Mouse (Mus musculus): ENCODE measurements around the gene Lgals7. TPM values are rescaled to one million over a fixed set of nuclear protein-coding genes. Genes with fewer than 3 reads are reported as not detected.

The Lgals7 gene
- polyA plus RNA-seq (2014; fragmentation: Illumina TruSeq; extraction: RNeasy Lipid Tissue Mini Kit (QIAGEN cat#74804)): not detected

GRCm38 (mm10) chr7:28863540-28863939 is at the start of gene Lgals7:
Gene Lgals7 (plus strand): TSS chr7:28863853.

DNA sequence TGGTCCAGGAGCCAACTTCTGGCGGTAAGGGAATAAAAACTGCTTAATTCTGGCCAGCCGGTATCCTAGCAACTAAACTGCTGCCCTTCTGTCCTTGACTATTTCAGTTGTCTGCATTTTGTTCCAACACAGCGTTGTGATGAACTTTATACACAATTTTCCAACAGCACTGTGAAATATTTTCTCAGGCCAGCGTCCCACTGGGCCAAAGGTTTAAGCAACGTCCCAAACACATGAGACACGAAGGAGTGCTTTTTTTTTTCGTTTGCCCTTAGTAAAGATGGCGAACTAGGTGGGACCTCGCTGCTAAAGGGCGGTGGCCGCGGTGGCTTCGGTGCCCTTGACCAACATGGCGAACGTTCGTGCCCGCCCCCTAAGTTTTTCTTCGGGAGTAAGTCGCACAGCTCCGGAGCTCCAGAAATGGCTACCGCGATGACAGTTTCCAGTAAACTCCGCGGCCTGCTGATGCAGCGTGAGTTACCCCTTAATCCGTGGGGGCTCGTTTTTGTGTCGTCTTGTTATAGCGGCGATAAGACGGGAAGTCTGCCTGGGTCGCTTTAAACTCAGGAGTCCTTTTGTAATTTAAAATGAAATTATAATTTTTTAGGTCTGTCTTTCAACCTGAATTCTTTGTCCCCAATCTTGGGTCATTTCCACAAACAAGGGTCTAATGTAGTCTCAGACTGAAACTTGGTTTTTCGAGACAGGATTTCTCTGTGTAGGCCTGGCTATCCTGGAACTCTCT is 38.5 kb upstream of the Lgals7 start, which contains the start of gene Ech1:
Gene Ech1 (plus strand): TSS at position 277 of the 745 bp plus-strand sequence.

DNA sequence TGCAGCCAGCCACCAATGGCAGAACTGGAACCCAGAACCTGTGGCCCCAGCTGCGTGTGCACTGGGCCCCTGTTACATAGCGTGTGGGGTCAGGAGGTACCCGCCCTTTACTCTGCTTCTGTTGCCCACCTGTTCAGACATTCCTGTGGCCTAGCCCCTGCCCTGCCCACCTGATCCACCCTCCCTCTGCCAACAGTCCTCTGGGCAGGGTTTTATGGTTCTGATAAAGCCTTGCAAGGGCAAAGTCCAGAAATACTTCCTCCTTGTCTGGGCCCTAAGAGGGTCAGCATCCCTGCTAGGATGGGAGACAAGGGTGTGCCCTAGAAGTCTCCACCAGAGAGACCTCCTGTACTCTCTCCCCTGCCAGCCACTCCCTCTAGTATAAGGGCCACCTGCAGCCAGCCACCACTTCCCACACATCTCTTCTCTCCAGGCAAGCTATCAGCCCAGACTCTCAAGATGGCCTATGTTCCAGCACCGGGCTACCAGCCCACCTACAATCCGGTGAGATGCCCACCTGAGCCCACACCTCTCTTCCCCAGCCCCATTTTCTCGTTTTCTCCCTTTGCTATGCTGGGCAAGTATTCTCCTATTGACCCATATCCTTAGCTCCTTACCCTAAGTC is 29.8 kb upstream of the Lgals7 start, which contains the start of gene Lgals4:
Gene Lgals4 (plus strand): TSS at position 132 of the 625 bp plus-strand sequence.

DNA sequence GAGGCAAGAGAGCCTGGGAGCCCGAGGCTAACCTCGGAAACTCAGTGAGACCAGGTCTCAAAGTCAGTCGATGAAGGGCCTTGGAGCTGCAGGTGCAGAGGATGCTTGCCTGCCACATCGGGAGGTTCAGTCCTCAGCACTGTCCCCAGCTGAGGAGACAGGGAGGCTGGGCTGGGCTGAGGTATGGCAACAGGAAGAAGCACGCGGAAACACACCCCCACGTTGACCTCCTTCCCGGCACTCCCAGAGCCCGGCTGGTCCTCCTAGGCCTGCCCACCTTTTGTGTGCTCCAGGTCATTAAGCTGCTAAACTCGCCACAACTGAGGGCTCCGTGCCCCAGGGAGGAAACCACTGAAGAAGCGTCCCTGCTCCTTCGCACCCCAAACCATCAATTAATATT is 17.5 kb downstream of the Lgals7 start, which contains the start of gene Capn12:
Gene Capn12 (plus strand): TSS at position 224 of the 400 bp plus-strand sequence.

Other genes starting within 250 kb of the Lgals7 start
- gene Acp7, start 232.5 kb upstream of the Lgals7 start, polyA plus RNA-seq (2014; fragmentation: Illumina TruSeq; extraction: RNeasy Lipid Tissue Mini Kit (QIAGEN cat#74804)): not detected
- 0.51 TPM for gene Fbxo27, start 171.0 kb upstream of the Lgals7 start, polyA plus RNA-seq (2014; fragmentation: Illumina TruSeq; extraction: RNeasy Lipid Tissue Mini Kit (QIAGEN cat#74804))
- gene Fbxo17, start 147.0 kb upstream of the Lgals7 start, polyA plus RNA-seq (2014; fragmentation: Illumina TruSeq; extraction: RNeasy Lipid Tissue Mini Kit (QIAGEN cat#74804)): 1.2 TPM
- gene Mrps12, start 122.0 kb upstream of the Lgals7 start, polyA plus RNA-seq (2014; fragmentation: Illumina TruSeq; extraction: RNeasy Lipid Tissue Mini Kit (QIAGEN cat#74804)): 19.0 TPM
- gene Sars2, start 121.9 kb upstream of the Lgals7 start, polyA plus RNA-seq (2014; fragmentation: Illumina TruSeq; extraction: RNeasy Lipid Tissue Mini Kit (QIAGEN cat#74804)): not detected
- gene Ccer2, start 107.7 kb upstream of the Lgals7 start, polyA plus RNA-seq (2014; fragmentation: Illumina TruSeq; extraction: RNeasy Lipid Tissue Mini Kit (QIAGEN cat#74804)): not detected
- gene Sirt2, start 97.1 kb upstream of the Lgals7 start, polyA plus RNA-seq (2014; fragmentation: Illumina TruSeq; extraction: RNeasy Lipid Tissue Mini Kit (QIAGEN cat#74804)): 15.0 TPM
- gene Nfkbib, start 96.3 kb upstream of the Lgals7 start, polyA plus RNA-seq (2014; fragmentation: Illumina TruSeq; extraction: RNeasy Lipid Tissue Mini Kit (QIAGEN cat#74804)): not detected
- gene Rinl, start 74.9 kb upstream of the Lgals7 start, polyA plus RNA-seq (2014; fragmentation: Illumina TruSeq; extraction: RNeasy Lipid Tissue Mini Kit (QIAGEN cat#74804)): 1.2 TPM
- 395 TPM for gene Hnrnpl, start 55.3 kb upstream of the Lgals7 start, polyA plus RNA-seq (2014; fragmentation: Illumina TruSeq; extraction: RNeasy Lipid Tissue Mini Kit (QIAGEN cat#74804))
- 9.2 TPM for gene Ech1, start 38.6 kb upstream of the Lgals7 start, polyA plus RNA-seq (2014; fragmentation: Illumina TruSeq; extraction: RNeasy Lipid Tissue Mini Kit (QIAGEN cat#74804))
- not detected for gene Lgals4, start 30.0 kb upstream of the Lgals7 start, polyA plus RNA-seq (2014; fragmentation: Illumina TruSeq; extraction: RNeasy Lipid Tissue Mini Kit (QIAGEN cat#74804))
- gene Capn12, start 17.6 kb downstream of the Lgals7 start, polyA plus RNA-seq (2014; fragmentation: Illumina TruSeq; extraction: RNeasy Lipid Tissue Mini Kit (QIAGEN cat#74804)): not detected
- 33.7 TPM for gene Actn4, start 98.5 kb downstream of the Lgals7 start, polyA plus RNA-seq (2014; fragmentation: Illumina TruSeq; extraction: RNeasy Lipid Tissue Mini Kit (QIAGEN cat#74804))
- 2.1 TPM for gene Eif3k, start 118.0 kb downstream of the Lgals7 start, polyA plus RNA-seq (2014; fragmentation: Illumina TruSeq; extraction: RNeasy Lipid Tissue Mini Kit (QIAGEN cat#74804))
- gene Map4k1, start 118.2 kb downstream of the Lgals7 start, polyA plus RNA-seq (2014; fragmentation: Illumina TruSeq; extraction: RNeasy Lipid Tissue Mini Kit (QIAGEN cat#74804)): not detected